Mouse (Mus musculus): Measurements from ENCODE around the gene Zfhx3. TPM values are rescaled to one million over a fixed set of nuclear protein-coding genes. Genes with fewer than 3 reads are reported as not detected.

Gene Zfhx3
- polyA plus RNA-seq, 1 experiment from 2014 or later: 15.0 TPM

GRCm38 (mm10) chr8:108723636-108724035 lies 781.2 kb downstream of the Zfhx3 start:
- no peak for ATAC-seq (ENCODE audit: borderline replicate concordance, extremely low read depth, low FRiP score, low TSS enrichment)
- Histone ChIP-seq H3K9ac (no peak overlapping the region), H3K27me3 (no peaks in the 10 kb centered on the region), H3K4me3 (no peak overlapping the region), H3K9me3 (no peaks in the 10 kb centered on the region), H3K27ac (peak overlapping the region; percentile 58), H3K36me3 (no peaks in the 10 kb centered on the region), H3K4me2 (no peak overlapping the region), H3K4me1 (peaks cover 85% of the 10 kb centered on the region)
- 65% methylated on average over 11 of the region's 11 CpGs for WGBS

GRCm38 (mm10) chr8:108724818-108725506 lies 782.5 kb downstream of the Zfhx3 start:
- Histone ChIP-seq H3K9me3 (no peaks in the 10 kb centered on the region), H3K27ac (peak overlapping the region; percentile 65; the same call in 1 of the 2 replicates), H3K4me2 (no peak overlapping the region), H3K27me3 (no peaks in the 10 kb centered on the region), H3K4me3 (no peak overlapping the region), H3K9ac (no peak overlapping the region), H3K36me3 (no peaks in the 10 kb centered on the region), H3K4me1 (peaks cover 87% of the 10 kb centered on the region)
- no peak for ATAC-seq (ENCODE audit: borderline replicate concordance, extremely low read depth, low FRiP score, low TSS enrichment)
- 41% methylated on average over 11 of the region's 11 CpGs for WGBS

- peak overlapping the region; percentile 65 for H3K27ac ChIP-seq
- WGBS: 66% methylated on average over 10 of the region's 10 CpGs
Measured at GRCm38 (mm10) chr8:108725631-108726030, 783.2 kb downstream of the Zfhx3 start.

DNA sequence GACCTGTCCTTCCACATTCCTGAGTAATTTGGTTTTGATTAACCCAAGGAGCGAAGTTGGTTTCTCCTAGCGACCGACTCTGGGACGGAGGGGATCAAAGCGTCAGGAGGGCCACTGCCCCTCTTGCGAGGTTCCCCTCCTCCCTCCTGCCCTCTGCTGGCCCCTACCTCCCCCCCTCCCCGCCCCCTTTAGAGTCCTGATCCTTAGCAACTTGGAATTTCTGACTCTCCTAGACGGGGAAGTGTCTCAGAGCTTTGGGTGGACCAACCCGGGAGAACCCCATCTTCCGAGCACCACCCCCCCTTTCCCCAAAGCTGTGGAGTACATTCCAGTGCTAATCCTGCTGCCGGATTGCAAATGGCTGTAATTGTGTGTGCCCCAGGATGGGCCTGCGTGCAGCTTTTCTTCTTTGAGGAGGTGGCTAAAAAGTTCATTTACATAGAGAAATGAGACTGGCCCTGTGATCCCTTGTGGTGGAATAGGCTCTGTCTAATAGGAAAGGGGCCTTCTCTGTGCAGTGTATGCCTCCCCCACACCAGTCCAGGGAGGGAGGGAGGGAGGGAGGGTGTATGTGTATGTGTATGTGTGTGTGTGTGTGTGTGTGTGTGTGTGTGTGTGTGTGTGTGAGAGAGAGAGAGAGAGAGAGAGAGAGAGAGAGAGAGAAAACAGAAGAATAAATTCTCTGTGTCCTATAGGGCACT lies 784.2 kb downstream of the Zfhx3 start:
- Histone ChIP-seq H3K9me3 (no peaks in the 10 kb centered on the region), H3K4me1 (peaks cover 87% of the 10 kb centered on the region), H3K9ac (no peak overlapping the region), H3K36me3 (no peaks in the 10 kb centered on the region), H3K4me3 (no peak overlapping the region), H3K27me3 (no peaks in the 10 kb centered on the region), H3K4me2 (peak overlapping the region; percentile 27; the same call in 1 of the 2 replicates), H3K27ac (peak overlapping the region; percentile 82)
- peak; percentile 44 for ATAC-seq (ENCODE audit: borderline replicate concordance, extremely low read depth, low FRiP score, low TSS enrichment)
- WGBS: 16% methylated on average over 12 of the region's 12 CpGs

More at GRCm38 (mm10) chr8:108725631-108726030, 783.2 kb downstream of the Zfhx3 start:
- no peaks in the 10 kb centered on the region for H3K9me3 ChIP-seq
- no peak overlapping the region for H3K4me2 ChIP-seq
- no peak overlapping the region for H3K9ac ChIP-seq
- H3K36me3 ChIP-seq: no peaks in the 10 kb centered on the region
- peaks cover 87% of the 10 kb centered on the region for H3K4me1 ChIP-seq
- no peaks in the 10 kb centered on the region for H3K27me3 ChIP-seq
- ATAC-seq (ENCODE audit: borderline replicate concordance, extremely low read depth, low FRiP score, low TSS enrichment): no peak
- H3K4me3 ChIP-seq: no peak overlapping the region

DNA sequence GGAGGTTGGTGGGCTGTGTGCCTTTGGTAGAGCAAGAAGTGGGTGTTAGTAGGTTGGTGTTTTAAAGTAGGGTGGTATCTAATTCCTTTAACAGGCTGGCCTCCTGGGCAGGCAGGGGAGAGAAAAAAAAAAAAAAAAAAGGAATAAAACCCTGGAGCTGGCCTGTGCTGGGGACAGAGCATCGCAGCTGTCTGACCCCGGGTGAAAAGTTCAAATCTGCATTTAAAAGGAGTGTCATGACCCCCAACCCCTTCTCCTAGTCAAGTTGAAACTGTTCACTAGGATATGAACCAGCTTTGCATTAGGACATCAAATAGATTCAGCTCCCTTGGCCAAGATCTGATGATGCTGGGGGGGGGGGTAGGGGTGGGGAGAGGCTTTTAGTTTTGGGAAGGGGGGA lies 786.7 kb downstream of the Zfhx3 start:
- Histone ChIP-seq H3K9ac (no peak overlapping the region), H3K9me3 (no peaks in the 10 kb centered on the region), H3K4me2 (no peak overlapping the region), H3K27ac (no peak overlapping the region), H3K4me1 (peaks cover 86% of the 10 kb centered on the region), H3K4me3 (no peak overlapping the region), H3K27me3 (no peaks in the 10 kb centered on the region), H3K36me3 (no peaks in the 10 kb centered on the region)
- ATAC-seq (ENCODE audit: borderline replicate concordance, extremely low read depth, low FRiP score, low TSS enrichment): no peak
- WGBS: 22% methylated on average over 2 of the region's 2 CpGs

DNA sequence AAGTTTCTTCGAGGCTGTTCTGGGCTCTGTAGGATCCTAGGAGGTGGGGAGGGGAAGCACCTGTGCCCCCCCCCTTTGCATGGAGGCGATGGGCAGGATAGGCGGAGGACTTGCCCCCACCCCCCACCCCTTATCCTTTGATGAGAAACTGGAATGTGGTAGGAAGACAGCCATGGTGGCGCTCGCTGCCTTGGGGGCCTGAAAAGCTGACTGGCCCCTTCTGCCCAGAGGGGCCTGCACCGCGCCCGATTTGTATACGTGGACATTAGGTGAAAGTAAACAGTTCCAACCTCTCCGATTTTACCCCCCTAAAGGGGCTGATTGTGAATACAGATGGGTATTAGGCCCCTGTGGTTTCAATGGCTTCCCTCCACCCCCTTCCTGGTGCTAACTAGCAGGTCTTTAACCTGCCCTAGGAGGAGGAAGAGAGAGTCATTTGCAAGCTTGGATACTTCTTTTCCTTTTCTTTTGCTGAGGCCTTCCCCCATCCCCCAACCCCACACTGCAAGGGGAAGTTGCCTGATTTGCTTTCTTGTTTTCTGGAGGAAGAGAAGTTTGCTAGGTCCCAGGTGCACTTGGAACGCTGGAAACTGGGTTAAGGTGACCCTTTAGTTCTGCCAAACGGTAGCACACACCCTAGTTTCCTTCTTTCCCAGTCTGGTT lies 787.4 kb downstream of the Zfhx3 start:
- no peak for ATAC-seq (ENCODE audit: borderline replicate concordance, extremely low read depth, low FRiP score, low TSS enrichment)
- H3K4me1 ChIP-seq: peaks cover 86% of the 10 kb centered on the region
- no peak overlapping the region for H3K4me3 ChIP-seq
- H3K9ac ChIP-seq: no peak overlapping the region
- H3K9me3 ChIP-seq: no peaks in the 10 kb centered on the region
- no peaks in the 10 kb centered on the region for H3K27me3 ChIP-seq
- no peaks in the 10 kb centered on the region for H3K36me3 ChIP-seq
- H3K27ac ChIP-seq: no peak overlapping the region
- WGBS: 25% methylated on average over 12 of the region's 12 CpGs
- no peak overlapping the region for H3K4me2 ChIP-seq

GRCm38 (mm10) chr8:108730907-108731440 lies 788.5 kb downstream of the Zfhx3 start:
- H3K27ac ChIP-seq: 0 out of 2 replicates have a peak overlapping the region, but pooled peaks have one; percentile 22
- no peak overlapping the region for H3K4me3 ChIP-seq
- H3K4me1 ChIP-seq: peaks cover 84% of the 10 kb centered on the region
- ATAC-seq (ENCODE audit: borderline replicate concordance, extremely low read depth, low FRiP score, low TSS enrichment): no peak
- no peaks in the 10 kb centered on the region for H3K27me3 ChIP-seq
- H3K4me2 ChIP-seq: no peak overlapping the region
- no peak overlapping the region for H3K9ac ChIP-seq
- H3K36me3 ChIP-seq: no peaks in the 10 kb centered on the region
- 29% methylated on average over 9 of the region's 9 CpGs for WGBS
- no peaks in the 10 kb centered on the region for H3K9me3 ChIP-seq

DNA sequence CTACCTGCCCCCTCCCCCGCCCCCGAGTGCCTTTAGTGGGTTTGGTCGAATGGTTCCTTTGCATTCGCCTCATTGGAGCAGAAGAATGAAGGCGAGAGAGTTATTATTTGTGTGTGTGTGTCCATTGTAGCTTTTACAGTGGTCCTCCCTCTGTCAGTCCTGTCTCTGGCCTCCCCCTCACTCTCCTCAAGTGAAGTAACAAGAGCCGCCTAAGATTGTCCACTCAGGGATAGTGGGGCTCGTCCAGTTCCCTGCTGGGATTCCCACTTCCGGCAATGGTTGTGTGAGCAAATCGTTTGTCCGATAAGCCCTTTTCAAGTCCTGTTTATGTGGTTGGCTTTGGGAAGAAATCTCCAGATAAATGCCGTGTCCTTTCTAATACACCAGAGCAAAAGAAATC lies 790.1 kb downstream of the Zfhx3 start:
- WGBS: 38% methylated on average over 11 of the region's 11 CpGs
- Histone ChIP-seq H3K4me2 (no peak overlapping the region), H3K4me3 (no peak overlapping the region), H3K27me3 (no peaks in the 10 kb centered on the region), H3K36me3 (no peaks in the 10 kb centered on the region), H3K27ac (0 out of 2 replicates have a peak overlapping the region, but pooled peaks have one; percentile 1), H3K9ac (no peak overlapping the region), H3K4me1 (peaks cover 94% of the 10 kb centered on the region), H3K9me3 (no peaks in the 10 kb centered on the region)
- no peak for ATAC-seq (ENCODE audit: borderline replicate concordance, extremely low read depth, low FRiP score, low TSS enrichment)

DNA sequence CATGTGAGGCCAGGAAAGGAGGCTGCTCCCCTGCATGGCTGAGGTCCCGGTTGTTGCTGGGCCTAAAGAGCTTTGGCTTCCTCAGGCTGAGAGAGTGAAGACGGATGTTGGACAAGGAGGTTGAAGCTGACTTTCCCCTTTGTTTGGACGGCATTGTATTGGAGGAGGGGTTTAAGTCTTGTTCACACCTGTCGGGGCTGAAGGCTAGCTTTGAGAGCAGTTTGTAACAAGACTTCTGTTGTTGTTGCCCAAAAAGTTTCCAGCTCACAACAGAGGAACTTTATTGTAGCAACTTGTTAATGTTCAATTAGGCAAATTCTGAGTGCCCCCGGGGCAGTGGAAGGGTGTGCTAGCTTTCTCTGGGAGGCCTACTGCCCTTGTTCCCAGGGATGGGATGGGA lies 790.9 kb downstream of the Zfhx3 start:
- Histone ChIP-seq H3K27ac (no peak overlapping the region), H3K27me3 (no peaks in the 10 kb centered on the region), H3K9ac (no peak overlapping the region), H3K9me3 (no peaks in the 10 kb centered on the region), H3K4me1 (peaks cover 97% of the 10 kb centered on the region), H3K4me2 (no peak overlapping the region), H3K36me3 (no peaks in the 10 kb centered on the region), H3K4me3 (no peak overlapping the region)
- 58% methylated on average over 5 of the region's 5 CpGs for WGBS
- no peak for ATAC-seq (ENCODE audit: borderline replicate concordance, extremely low read depth, low FRiP score, low TSS enrichment)

DNA sequence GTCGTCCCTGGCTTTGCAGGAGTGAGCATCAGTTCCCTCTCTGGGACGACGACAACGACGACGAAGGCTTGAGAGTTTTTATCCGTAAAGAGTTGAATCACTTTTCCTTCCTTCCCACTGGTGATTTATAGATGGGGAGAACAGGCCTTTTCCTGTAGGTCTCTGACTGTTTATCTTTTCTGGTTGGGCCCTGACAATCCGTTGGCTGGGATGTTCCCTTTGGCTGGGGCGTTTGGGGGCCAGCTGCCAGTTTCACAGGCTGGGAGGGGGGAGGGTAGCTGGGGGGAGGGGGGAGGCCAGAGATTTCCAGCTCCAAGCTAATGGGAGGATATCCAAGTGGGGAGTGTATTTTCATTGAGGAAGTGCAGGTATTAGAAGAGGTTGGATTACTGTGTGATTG lies 794.0 kb downstream of the Zfhx3 start:
- H3K36me3 ChIP-seq: no peaks in the 10 kb centered on the region
- H3K4me1 ChIP-seq: peaks cover 70% of the 10 kb centered on the region
- H3K27me3 ChIP-seq: no peaks in the 10 kb centered on the region
- H3K4me2 ChIP-seq: peak overlapping the region; percentile 14; the same call in 1 of the 2 replicates
- 17% methylated on average over 9 of the region's 9 CpGs for WGBS
- peak; percentile 65 for ATAC-seq (ENCODE audit: borderline replicate concordance, extremely low read depth, low FRiP score, low TSS enrichment)
- peak overlapping the region; percentile 52; the same call in 1 of the 2 replicates for H3K27ac ChIP-seq
- H3K9me3 ChIP-seq: no peaks in the 10 kb centered on the region
- no peak overlapping the region for H3K4me3 ChIP-seq
- no peak overlapping the region for H3K9ac ChIP-seq

DNA sequence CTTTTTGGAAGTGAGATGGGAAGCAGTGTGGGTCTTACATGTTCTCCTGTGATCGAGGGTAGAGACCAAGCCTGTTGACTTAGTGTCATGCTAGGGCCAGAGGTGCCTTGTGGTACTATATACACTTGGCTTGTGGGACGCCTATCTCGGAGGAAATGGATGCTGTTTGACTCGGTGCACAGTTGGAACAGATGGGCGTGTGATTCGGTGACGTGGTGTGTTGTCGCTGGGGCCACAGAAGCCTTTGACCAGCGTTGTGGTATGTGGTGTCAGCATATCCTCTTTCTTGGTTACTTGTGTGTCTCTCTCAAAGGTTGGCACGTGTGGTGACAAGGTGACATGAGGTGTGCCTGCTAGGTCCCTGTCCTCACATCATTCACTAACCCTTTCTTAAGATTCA lies 795.7 kb downstream of the Zfhx3 start:
- ATAC-seq (ENCODE audit: borderline replicate concordance, extremely low read depth, low FRiP score, low TSS enrichment): no peak
- H3K27me3 ChIP-seq: no peaks in the 10 kb centered on the region
- H3K9ac ChIP-seq: no peak overlapping the region
- H3K9me3 ChIP-seq: no peaks in the 10 kb centered on the region
- H3K27ac ChIP-seq: no peak overlapping the region
- H3K4me2 ChIP-seq: no peak overlapping the region
- no peaks in the 10 kb centered on the region for H3K36me3 ChIP-seq
- H3K4me3 ChIP-seq: no peak overlapping the region
- WGBS: 86% methylated on average over 10 of the region's 10 CpGs
- H3K4me1 ChIP-seq: peaks cover 60% of the 10 kb centered on the region

Measured in lung, embryonic 15.5 days (tissue).